Mouse (Mus musculus) heart, adult 2 months (tissue): ENCODE measurements around the gene Zfp1.

ENCODE experiments used
- CTCF ChIP-seq: fragments of 200-600 bp; IDR thresholded peaks from 2 replicates; pipeline ENCODE4 v1.8.1; 2022; ENCODE audit warnings: antibody characterized with exemption, mild to moderate bottlenecking, moderate library complexity
- POLR2A ChIP-seq: fragments of 200-500 bp; IDR thresholded peaks from 2 replicates; pipeline ENCODE4 v1.6.1; 2011; ENCODE audit warnings: mild to moderate bottlenecking, low read depth, low read length, control low read depth; ENCODE audit not compliant: insufficient read depth

- TF ChIP-seq CTCF: no peak
- no peak for TF ChIP-seq POLR2A
These were observed 47.8 kb downstream of the Zfp1 start, which contains the start of gene Ctrb1 for GRCm38 (mm10) chr8:111690960-111691445.
